Mouse (Mus musculus): ENCODE measurements around the gene Rfc5.

DNA sequence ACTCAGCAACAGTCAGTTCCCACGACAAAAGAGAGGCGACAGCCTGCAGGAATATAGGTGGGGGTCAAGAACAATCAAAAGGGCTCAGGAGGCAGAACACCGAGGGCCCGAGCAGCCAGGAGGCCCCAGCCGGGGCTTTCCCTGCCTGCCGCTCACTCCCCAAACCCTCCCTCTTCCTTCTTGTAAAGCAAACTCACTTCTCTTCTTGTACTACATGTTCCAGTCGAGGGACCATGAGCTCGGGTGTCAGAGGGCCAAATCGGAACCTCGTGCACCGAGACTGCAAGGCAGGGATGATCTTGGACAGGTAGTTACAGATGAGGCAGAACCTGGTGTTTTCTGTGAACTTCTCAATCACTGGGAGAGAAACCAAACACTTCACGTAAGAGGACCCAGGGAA is 5.6 kb downstream of the Rfc5 start:
- TF ChIP-seq CTCF (IDR thresholded peaks at IDR 0.05; ENCODE audit: low read depth), result no peak
- TF ChIP-seq EP300 (IDR thresholded peaks at IDR 0.05; ENCODE audit: low read depth), result no peak

Data from heart, postnatal 0 days (tissue).